Mouse (Mus musculus) spleen, adult 2 months (tissue): ENCODE data around the gene Fam207a. TPM values are rescaled to one million over a fixed set of nuclear protein-coding genes. Genes with fewer than 3 reads are reported as not detected.

Experiments used
- DNase-seq, 2 experiments: peaks; one replicate each; pipeline versions ENCODE4 v3.0.0 to v3.0.0-alpha.2; 2012 to 2021; ENCODE audit warnings: low spot score in 2 of 2, low read depth in 1 of 2
- H3K27ac ChIP-seq: fragments of 200-500 bp; 2 replicates; pipeline ENCODE4 v1.5.1; 2012; ENCODE audit warnings: low read length, inconsistent platforms; ENCODE audit not compliant: insufficient read depth
- H3K27me3 ChIP-seq: fragments of 200-500 bp; 2 replicates; pipeline ENCODE4 v1.6.1; 2012; ENCODE audit warnings: mild to moderate bottlenecking, moderate library complexity, low read length, inconsistent platforms; ENCODE audit not compliant: control insufficient read depth, insufficient read depth
- H3K36me3 ChIP-seq: fragments of 200-500 bp; 2 replicates; pipeline ENCODE4 v1.6.1; 2012; ENCODE audit warnings: mild to moderate bottlenecking, low read length, inconsistent platforms; ENCODE audit not compliant: control insufficient read depth, insufficient read depth
- H3K4me1 ChIP-seq: fragments of 200-500 bp; 2 replicates; pipeline ENCODE4 v1.6.1; 2011; ENCODE audit warnings: inconsistent platforms; ENCODE audit not compliant: control insufficient read depth, insufficient read depth, insufficient read length
- H3K4me3 ChIP-seq: fragments of 200-500 bp; 2 replicates; pipeline ENCODE4 v1.5.1; 2011; ENCODE audit warnings: mild to moderate bottlenecking, inconsistent platforms; ENCODE audit not compliant: insufficient read depth, insufficient read length; ENCODE audit errors: extremely low read depth
- CTCF ChIP-seq: fragments of 200-500 bp; IDR thresholded peaks from 2 replicates; pipeline ENCODE4 v1.5.1; 2011; ENCODE audit warnings: mild to moderate bottlenecking, inconsistent platforms; ENCODE audit not compliant: insufficient read depth, insufficient read length, insufficient replicate concordance; ENCODE audit errors: extremely low read depth
- POLR2A ChIP-seq: fragments of 200-500 bp; IDR thresholded peaks from 2 replicates; pipeline ENCODE4 v1.6.1; 2011; ENCODE audit warnings: low read depth, low read length, inconsistent platforms
- WGBS: fragments of 180-500 bp; shearing (Covaris S2); methylation state at CpG from one replicate; pipeline ENCODE4 v1.1.7; 2018; 5-methylcytosine and 5-hydroxymethylcytosine counted together
- polyA plus RNA-seq: library from polyadenylated mRNA; depleted of rRNA; stranded (reverse); fragments of >200 nt; gene quantifications from 2 replicates; pipeline ENCODE4 v1.2.3, GENCODE M21; 2012

Gene Fam207a
- polyA plus RNA-seq, 1 experiment, result 21.1 TPM

- Histone ChIP-seq H3K36me3 (peaks cover 15% of the 10 kb centered on the region), H3K27me3 (no peaks in the 10 kb centered on the region), H3K4me3 (no peak overlapping the region), H3K27ac (no peak overlapping the region), H3K4me1 (peaks cover 21% of the 10 kb centered on the region)
- 92% methylated on average over 15 of the region's 15 CpGs for WGBS
- DNase-seq, result no peak
- no peak for TF ChIP-seq POLR2A
- no peak for TF ChIP-seq CTCF
Observed at GRCm38 (mm10) chr10:77510225-77510982, 5.2 kb downstream of the Fam207a start.

- Histone ChIP-seq H3K27me3 (no peaks in the 10 kb centered on the region), H3K4me1 (peaks cover 19% of the 10 kb centered on the region), H3K36me3 (peaks cover 15% of the 10 kb centered on the region), H3K4me3 (no peak overlapping the region), H3K27ac (no peak overlapping the region)
- WGBS, result 72% methylated on average over 12 of the region's 12 CpGs
- TF ChIP-seq CTCF (peak; percentile 90; the same call in 1 of the 2 replicates), POLR2A (no peak)
- peak in 1 of 2 experiments; percentile 80 for DNase-seq
Observed at GRCm38 (mm10) chr10:77509403-77510187, 6.0 kb downstream of the Fam207a start.

- TF ChIP-seq CTCF, result no peak
- TF ChIP-seq POLR2A, result no peak
- Histone ChIP-seq H3K27me3 (no peaks in the 10 kb centered on the region), H3K27ac (no peak overlapping the region), H3K36me3 (peaks cover 12% of the 10 kb centered on the region), H3K4me3 (no peak overlapping the region), H3K4me1 (peaks cover 15% of the 10 kb centered on the region; the same call in 1 of the 2 replicates)
- 98% methylated on average over 3 of the region's 3 CpGs for WGBS
- DNase-seq, result no peak
Observed at GRCm38 (mm10) chr10:77508744-77509143, 6.8 kb downstream of the Fam207a start.

GRCm38 (mm10) chr10:77507779-77508178 lies 7.8 kb downstream of the Fam207a start:
- WGBS, result 97% methylated on average over 4 of the region's 4 CpGs
- Histone ChIP-seq H3K4me3 (no peak overlapping the region), H3K27me3 (no peaks in the 10 kb centered on the region), H3K27ac (no peak overlapping the region), H3K4me1 (peaks cover 15% of the 10 kb centered on the region; the same call in 1 of the 2 replicates), H3K36me3 (peaks cover 19% of the 10 kb centered on the region)
- no peak for DNase-seq
- TF ChIP-seq POLR2A (no peak), CTCF (no peak)

GRCm38 (mm10) chr10:77506961-77507577 lies 8.5 kb downstream of the Fam207a start:
- no peak for DNase-seq
- H3K36me3 ChIP-seq, result peaks cover 18% of the 10 kb centered on the region
- 66% methylated on average over 13 of the region's 13 CpGs for WGBS
- peak overlapping the region; percentile 10; the same call in 1 of the 2 replicates for H3K27ac ChIP-seq
- no peaks in the 10 kb centered on the region for H3K27me3 ChIP-seq
- H3K4me3 ChIP-seq, result no peak overlapping the region
- H3K4me1 ChIP-seq, result peaks cover 15% of the 10 kb centered on the region; the same call in 1 of the 2 replicates
- TF ChIP-seq CTCF (no peak), POLR2A (no peak)

GRCm38 (mm10) chr10:77506526-77506925 lies 9.1 kb downstream of the Fam207a start:
- peaks cover 15% of the 10 kb centered on the region; the same call in 1 of the 2 replicates for H3K4me1 ChIP-seq
- no peaks in the 10 kb centered on the region for H3K27me3 ChIP-seq
- H3K27ac ChIP-seq, result no peak overlapping the region
- WGBS, result 33% methylated on average over 5 of the region's 5 CpGs
- TF ChIP-seq POLR2A (no peak), CTCF (no peak)
- peaks cover 15% of the 10 kb centered on the region for H3K36me3 ChIP-seq
- no peak for DNase-seq
- no peak overlapping the region for H3K4me3 ChIP-seq
